Mouse (Mus musculus) MEL (cell line): ENCODE data around the gene Gabbr2.

Source experiments
- CTCF ChIP-seq, 3 experiments: IDR thresholded peaks in 2 of 3; conservative IDR thresholded peaks in 1 of 3; 2 replicates each; pipeline ENCODE4 v1.5.1; 2011 to 2012; ENCODE audit warnings: low read length in 3 of 3, low read depth in 2 of 3, mild to moderate bottlenecking in 2 of 3, improper control_type of control experiment in 1 of 3, inconsistent platforms in 1 of 3, mixed read lengths in 1 of 3, moderate library complexity in 1 of 3; ENCODE audit not compliant: control insufficient read depth in 1 of 3, insufficient read depth in 1 of 3, poor library complexity in 1 of 3, severe bottlenecking in 1 of 3
- EP300 ChIP-seq, 2 experiments: IDR thresholded peaks; 2 replicates each; pipeline ENCODE4 v1.6.1; 2011; ENCODE audit warnings: improper control_type of control experiment in 2 of 2, low read length in 2 of 2, low read depth in 1 of 2, mild to moderate bottlenecking in 1 of 2
- GATA1 ChIP-seq: IDR thresholded peaks from 2 replicates; pipeline ENCODE4 v1.6.1; 2011; ENCODE audit warnings: low read depth, low read length, improper control_type of control experiment
- MXI1 ChIP-seq: IDR thresholded peaks from 2 replicates; pipeline ENCODE4 v1.6.1; 2011; ENCODE audit warnings: mild to moderate bottlenecking, low read depth, low read length, improper control_type of control experiment
- MYC ChIP-seq: IDR thresholded peaks from 2 replicates; pipeline ENCODE4 v1.6.1; 2011; ENCODE audit warnings: low read depth, mild to moderate bottlenecking, low read length, improper control_type of control experiment, moderate library complexity
- NRF1 ChIP-seq: IDR thresholded peaks from 2 replicates; pipeline ENCODE4 v1.6.1; 2014; ENCODE audit warnings: low read depth, mild to moderate bottlenecking, inconsistent platforms, low read length, improper control_type of control experiment, moderate library complexity; ENCODE audit not compliant: poor library complexity, insufficient read depth, severe bottlenecking
- POLR2A ChIP-seq, 2 experiments: IDR thresholded peaks; 2 replicates each; pipeline ENCODE4 v1.6.1; 2011 to 2012; ENCODE audit warnings: low read length in 2 of 2, mild to moderate bottlenecking in 2 of 2, control low read depth in 1 of 2, improper control_type of control experiment in 1 of 2, low read depth in 1 of 2, moderate library complexity in 1 of 2; ENCODE audit not compliant: control insufficient read depth in 1 of 2, insufficient read depth in 1 of 2, poor library complexity in 1 of 2
- TCF12 ChIP-seq: IDR thresholded peaks from 2 replicates; pipeline ENCODE4 v1.6.1; 2014; ENCODE audit warnings: low read depth, mild to moderate bottlenecking, inconsistent platforms, low read length, improper control_type of control experiment, moderate library complexity
- USF1 ChIP-seq: IDR thresholded peaks from 2 replicates; pipeline ENCODE4 v1.6.1; 2014; ENCODE audit warnings: low read depth, mild to moderate bottlenecking, inconsistent platforms, low read length, improper control_type of control experiment, moderate library complexity
- ZNF384 ChIP-seq: IDR thresholded peaks from 2 replicates; pipeline ENCODE4 v1.6.1; 2012; ENCODE audit warnings: low read depth, mild to moderate bottlenecking, inconsistent platforms, low read length, improper control_type of control experiment

GRCm38 (mm10) chr4:46997969-46998368 is 6.3 kb upstream of the Gabbr2 start:
- TF ChIP-seq CTCF (IDR thresholded peaks at IDR 0.05 in 2 of 3, conservative IDR thresholded peaks at IDR 0.05 in 1 of 3; ENCODE audit: control insufficient read depth in 1 of 3, insufficient read depth in 1 of 3, low read depth in 2 of 3, low read length in 3 of 3, poor library complexity in 1 of 3, severe bottlenecking in 1 of 3) (no peak), MYC (no peak), GATA1 (no peak), NRF1 (no peak), POLR2A (IDR thresholded peaks at IDR 0.05; ENCODE audit: control insufficient read depth in 1 of 2, insufficient read depth in 1 of 2, low read depth in 1 of 2, low read length in 2 of 2, poor library complexity in 1 of 2) (no peak), USF1 (no peak), ZNF384 (no peak), TCF12 (no peak), EP300 (IDR thresholded peaks at IDR 0.05; ENCODE audit: low read depth in 1 of 2, low read length in 2 of 2) (no peak), MXI1 (no peak)
